Mouse (Mus musculus): ENCODE results near the gene Hoxb13. TPM values are rescaled to one million over a fixed set of nuclear protein-coding genes. Genes with fewer than 3 reads are reported as not detected.
A peak's percentile ranks its signal among the peaks of the same experiment; 100 is the strongest.

Hoxb13 gene
- polyA plus RNA-seq, 1 experiment from 2014 or later: 0.09 TPM

DNA sequence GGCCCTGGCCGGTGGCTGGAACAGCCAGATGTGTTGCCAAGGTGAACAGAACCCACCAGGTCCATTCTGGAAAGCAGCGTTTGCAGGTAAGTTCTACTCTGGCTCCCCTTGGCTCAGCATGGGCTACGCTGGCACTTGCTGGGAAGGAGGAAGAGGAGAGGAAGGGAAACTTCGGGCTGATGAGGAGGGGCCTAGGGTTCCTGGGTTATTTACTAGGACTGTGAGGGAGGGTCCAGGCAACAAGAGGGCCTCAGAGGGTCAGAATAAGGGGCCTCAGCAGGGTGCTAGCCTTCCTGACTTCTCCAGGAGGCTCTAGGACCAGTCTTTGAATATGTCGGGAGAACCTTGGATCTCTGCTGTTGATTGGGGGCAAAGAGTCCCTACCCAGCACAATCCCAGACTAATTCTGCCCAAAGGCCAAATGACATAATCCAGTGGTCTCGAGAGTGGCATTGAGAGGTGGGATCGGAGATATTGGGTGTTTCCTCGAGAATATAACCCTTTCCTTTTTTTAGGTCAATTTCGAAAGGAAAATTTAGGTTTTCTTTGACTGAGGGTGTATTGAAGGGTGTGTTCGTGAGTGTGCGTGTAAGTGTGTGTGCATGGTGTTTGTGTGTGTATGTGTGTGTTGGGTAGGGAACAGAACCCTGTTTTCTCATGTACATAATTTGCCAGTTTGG, 985 bp downstream of the Hoxb13 start:
- WGBS: 5% methylated on average over 11 of the region's 11 CpGs
- peaks cover 100% of the 10 kb centered on the region for H3K27me3 ChIP-seq
- no peak overlapping the region for H3K4me2 ChIP-seq
- H3K4me3 ChIP-seq (replicated peaks): 0 out of 2 replicates have a peak overlapping the region, but pooled peaks have one; percentile 11
- no peaks in the 10 kb centered on the region for H3K36me3 ChIP-seq
- no peak overlapping the region for H3K27ac ChIP-seq
- no peak for ATAC-seq (replicated peaks; ENCODE audit: low FRiP score)
- H3K9ac ChIP-seq: no peak overlapping the region
- H3K9me3 ChIP-seq (replicated peaks): no peaks in the 10 kb centered on the region
- peaks cover 24% of the 10 kb centered on the region for H3K4me1 ChIP-seq

GRCm38 (mm10) chr11:96195769-96196280, 1.7 kb downstream of the Hoxb13 start:
- 2% methylated on average over 20 of the region's 20 CpGs for WGBS
- H3K4me1 ChIP-seq: peaks cover 20% of the 10 kb centered on the region
- H3K4me2 ChIP-seq: no peak overlapping the region
- H3K4me3 ChIP-seq (replicated peaks): no peak overlapping the region
- no peaks in the 10 kb centered on the region for H3K9me3 ChIP-seq (replicated peaks)
- H3K27me3 ChIP-seq: peaks cover 100% of the 10 kb centered on the region
- no peak overlapping the region for H3K27ac ChIP-seq
- H3K9ac ChIP-seq: no peak overlapping the region
- no peak for ATAC-seq (replicated peaks; ENCODE audit: low FRiP score)
- H3K36me3 ChIP-seq: no peaks in the 10 kb centered on the region

GRCm38 (mm10) chr11:96198642-96199041, 4.5 kb downstream of the Hoxb13 start:
- no peak for ATAC-seq (replicated peaks; ENCODE audit: low FRiP score)
- H3K4me2 ChIP-seq: no peak overlapping the region
- no peaks in the 10 kb centered on the region for H3K36me3 ChIP-seq
- WGBS: under 1% methylated on average over 12 of the region's 12 CpGs
- H3K27ac ChIP-seq: no peak overlapping the region
- no peak overlapping the region for H3K4me3 ChIP-seq (replicated peaks)
- H3K27me3 ChIP-seq: peaks cover 100% of the 10 kb centered on the region
- no peak overlapping the region for H3K9ac ChIP-seq
- peaks cover 26% of the 10 kb centered on the region for H3K4me1 ChIP-seq
- H3K9me3 ChIP-seq (replicated peaks): no peaks in the 10 kb centered on the region

DNA sequence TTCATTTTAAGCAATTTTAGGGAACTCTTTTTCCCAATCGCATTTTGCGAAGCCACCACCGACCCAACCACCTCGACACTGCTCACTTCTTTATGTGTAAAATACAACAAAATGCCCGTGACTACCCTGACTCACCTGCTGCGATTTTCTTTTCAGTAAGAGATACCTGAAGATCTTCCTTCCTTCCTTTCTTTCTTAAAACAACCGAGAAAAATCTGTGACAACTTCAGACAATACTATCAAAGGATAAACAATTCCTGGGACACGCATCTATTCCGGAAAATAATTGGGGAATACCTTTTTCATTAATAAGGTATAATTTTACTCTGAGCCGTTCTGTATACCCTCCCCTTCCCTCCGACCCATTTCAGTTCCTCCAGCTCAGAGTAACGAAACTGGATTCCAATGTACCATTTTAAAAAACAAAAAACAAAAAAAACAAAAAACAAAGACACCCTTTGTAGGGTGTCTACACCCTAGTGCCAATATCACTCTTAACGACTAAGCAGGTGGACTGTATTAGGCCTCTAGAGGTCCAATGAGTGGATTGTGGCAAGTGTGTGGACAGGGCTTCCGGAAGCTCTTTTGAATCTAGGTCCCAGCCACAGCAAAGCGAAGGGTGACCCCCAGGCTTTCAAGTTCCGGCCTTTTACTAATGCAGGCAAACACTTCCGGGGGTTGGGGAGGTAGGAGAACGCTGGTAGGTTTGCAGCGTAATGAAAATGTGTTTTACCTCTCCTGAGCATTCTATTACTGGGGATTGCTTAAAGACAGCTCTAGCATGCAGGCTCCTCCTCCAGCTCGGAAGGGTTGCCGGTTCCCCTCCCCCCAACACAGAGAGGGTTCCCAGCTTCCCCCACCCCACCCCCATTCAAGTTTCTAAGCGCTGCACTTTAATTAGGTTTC, 5.3 kb downstream of the Hoxb13 start:
- peaks cover 20% of the 10 kb centered on the region for H3K4me1 ChIP-seq
- H3K9me3 ChIP-seq (replicated peaks): no peaks in the 10 kb centered on the region
- H3K9ac ChIP-seq: no peak overlapping the region
- H3K4me2 ChIP-seq: peak overlapping the region; percentile 35
- H3K27me3 ChIP-seq: peaks cover 100% of the 10 kb centered on the region
- H3K4me3 ChIP-seq (replicated peaks): peak overlapping the region; percentile 10; the same call in 1 of the 2 replicates
- no peak for ATAC-seq (replicated peaks; ENCODE audit: low FRiP score)
- H3K36me3 ChIP-seq: no peaks in the 10 kb centered on the region
- H3K27ac ChIP-seq: no peak overlapping the region
- 2% methylated on average over 22 of the region's 22 CpGs for WGBS

GRCm38 (mm10) chr11:96200183-96200655, 6.1 kb downstream of the Hoxb13 start:
- Histone ChIP-seq H3K27me3 (peaks cover 100% of the 10 kb centered on the region), H3K9me3 (replicated peaks) (no peaks in the 10 kb centered on the region), H3K27ac (no peak overlapping the region), H3K4me2 (peak overlapping the region; percentile 35), H3K4me1 (peaks cover 16% of the 10 kb centered on the region), H3K9ac (no peak overlapping the region), H3K36me3 (no peaks in the 10 kb centered on the region), H3K4me3 (replicated peaks) (peak overlapping the region; percentile 10; the same call in 1 of the 2 replicates)
- ATAC-seq (replicated peaks; ENCODE audit: low FRiP score): no peak
- WGBS: under 1% methylated on average over 14 of the region's 14 CpGs

- H3K9ac ChIP-seq: no peak overlapping the region
- no peak overlapping the region for H3K4me3 ChIP-seq (replicated peaks)
- H3K27ac ChIP-seq: no peak overlapping the region
- H3K27me3 ChIP-seq: peaks cover 99% of the 10 kb centered on the region
- H3K4me2 ChIP-seq: no peak overlapping the region
- no peak for ATAC-seq (replicated peaks; ENCODE audit: low FRiP score)
- H3K36me3 ChIP-seq: no peaks in the 10 kb centered on the region
- peaks cover 18% of the 10 kb centered on the region for H3K4me1 ChIP-seq
- H3K9me3 ChIP-seq (replicated peaks): no peaks in the 10 kb centered on the region
Observed at GRCm38 (mm10) chr11:96201741-96202140, 7.6 kb downstream of the Hoxb13 start.

GRCm38 (mm10) chr11:96202401-96203081, 8.4 kb downstream of the Hoxb13 start:
- 2% methylated on average over 14 of the region's 14 CpGs for WGBS
- peaks cover 99% of the 10 kb centered on the region for H3K27me3 ChIP-seq
- ATAC-seq (replicated peaks; ENCODE audit: low FRiP score): no peak
- H3K9me3 ChIP-seq (replicated peaks): no peaks in the 10 kb centered on the region
- H3K27ac ChIP-seq: no peak overlapping the region
- H3K4me1 ChIP-seq: peaks cover 18% of the 10 kb centered on the region
- H3K4me2 ChIP-seq: no peak overlapping the region
- no peaks in the 10 kb centered on the region for H3K36me3 ChIP-seq
- no peak overlapping the region for H3K9ac ChIP-seq
- 0 out of 2 replicates have a peak overlapping the region, but pooled peaks have one; percentile 26 for H3K4me3 ChIP-seq (replicated peaks)

- no peak for ATAC-seq (replicated peaks; ENCODE audit: low FRiP score)
- Histone ChIP-seq H3K9me3 (replicated peaks) (no peaks in the 10 kb centered on the region), H3K4me1 (peaks cover 18% of the 10 kb centered on the region), H3K36me3 (no peaks in the 10 kb centered on the region), H3K9ac (no peak overlapping the region), H3K27ac (no peak overlapping the region), H3K4me2 (peak overlapping the region; percentile 45), H3K27me3 (peaks cover 99% of the 10 kb centered on the region), H3K4me3 (replicated peaks) (peak overlapping the region; percentile 26)
- WGBS: under 1% methylated on average over 37 of the region's 37 CpGs
Observed at GRCm38 (mm10) chr11:96203182-96203788, 9.2 kb downstream of the Hoxb13 start.

DNA sequence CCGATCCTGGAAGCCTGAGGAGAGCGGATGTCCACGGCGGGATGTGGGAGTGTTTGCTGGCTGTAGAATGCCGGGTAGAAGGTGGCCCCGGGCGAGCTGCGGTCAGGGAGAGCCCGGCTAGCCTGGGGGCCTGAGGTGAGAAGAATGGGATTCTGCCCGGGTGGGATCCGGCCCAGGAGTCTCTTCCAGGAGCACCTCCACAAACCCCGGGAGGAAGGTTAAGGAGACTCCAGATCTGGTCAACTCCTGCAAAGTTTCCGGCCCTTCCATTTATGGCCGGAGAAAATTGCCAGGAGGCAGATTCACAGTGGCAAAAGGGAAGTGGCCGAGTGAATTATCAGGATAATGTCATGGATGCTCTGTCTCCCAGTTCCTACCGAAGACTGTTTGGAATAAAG, 9.7 kb downstream of the Hoxb13 start:
- under 1% methylated on average over 16 of the region's 16 CpGs for WGBS
- peak overlapping the region; percentile 45 for H3K4me2 ChIP-seq
- H3K4me1 ChIP-seq: peaks cover 18% of the 10 kb centered on the region
- no peaks in the 10 kb centered on the region for H3K36me3 ChIP-seq
- no peak overlapping the region for H3K27ac ChIP-seq
- no peak for ATAC-seq (replicated peaks; ENCODE audit: low FRiP score)
- H3K27me3 ChIP-seq: peaks cover 99% of the 10 kb centered on the region
- H3K9ac ChIP-seq: no peak overlapping the region
- no peaks in the 10 kb centered on the region for H3K9me3 ChIP-seq (replicated peaks)
- peak overlapping the region; percentile 26 for H3K4me3 ChIP-seq (replicated peaks)

GRCm38 (mm10) chr11:96204351-96204750, 10.2 kb downstream of the Hoxb13 start:
- Histone ChIP-seq H3K4me2 (no peak overlapping the region), H3K27me3 (peaks cover 98% of the 10 kb centered on the region), H3K9ac (no peak overlapping the region), H3K4me3 (replicated peaks) (no peak overlapping the region), H3K36me3 (no peaks in the 10 kb centered on the region), H3K9me3 (replicated peaks) (no peaks in the 10 kb centered on the region), H3K27ac (no peak overlapping the region), H3K4me1 (peaks cover 18% of the 10 kb centered on the region)
- ATAC-seq (replicated peaks; ENCODE audit: low FRiP score): no peak
- WGBS: 2% methylated on average over 11 of the region's 11 CpGs

GRCm38 (mm10) chr11:96205426-96206131, 11.5 kb downstream of the Hoxb13 start:
- H3K27me3 ChIP-seq: peaks cover 95% of the 10 kb centered on the region
- H3K27ac ChIP-seq: no peak overlapping the region
- ATAC-seq (replicated peaks; ENCODE audit: low FRiP score): no peak
- no peak overlapping the region for H3K4me3 ChIP-seq (replicated peaks)
- no peak overlapping the region for H3K4me2 ChIP-seq
- H3K9ac ChIP-seq: no peak overlapping the region
- WGBS: 3% methylated on average over 15 of the region's 15 CpGs
- H3K4me1 ChIP-seq: peaks cover 13% of the 10 kb centered on the region
- H3K36me3 ChIP-seq: no peaks in the 10 kb centered on the region
- no peaks in the 10 kb centered on the region for H3K9me3 ChIP-seq (replicated peaks)
